Mouse (Mus musculus) limb, embryonic 10.5 days (tissue): Measurements from ENCODE around the gene Vmn2r44. TPM values are rescaled to one million over a fixed set of nuclear protein-coding genes. Genes with fewer than 3 reads are reported as not detected.
"Not testable (repeated sequence)": the region's sequence is repeated elsewhere in the genome, so short reads cannot be mapped to it uniquely, and the experiment has no call there.

Experiments used
- DNase-seq: peaks from one replicate; pipeline ENCODE4 v3.0.0-alpha.2; 2017; ENCODE audit warnings: low spot score
- H3K27ac ChIP-seq: fragments of 300-500 bp; sonication (generic); 2 replicates; pipeline ENCODE4 v1.5.1; 2016; ENCODE audit warnings: mild to moderate bottlenecking
- H3K27me3 ChIP-seq: fragments of 300-500 bp; sonication (generic); 2 replicates; pipeline ENCODE4 v1.6.1; 2016; ENCODE audit warnings: low read depth, mild to moderate bottlenecking; ENCODE audit not compliant: poor library complexity, severe bottlenecking
- H3K36me3 ChIP-seq: fragments of 300-500 bp; sonication (generic); 2 replicates; pipeline ENCODE4 v1.6.1; 2016; ENCODE audit warnings: mild to moderate bottlenecking, moderate library complexity
- H3K4me1 ChIP-seq: fragments of 300-500 bp; sonication (generic); 2 replicates; pipeline ENCODE4 v1.6.1; 2016
- H3K4me3 ChIP-seq: fragments of 300-500 bp; sonication (generic); 2 replicates; pipeline ENCODE4 v1.5.1; 2016; ENCODE audit warnings: mild to moderate bottlenecking, moderate library complexity
- H3K9me3 ChIP-seq: fragments of 300-500 bp; sonication (generic); replicated peaks from 2 replicates; pipeline ENCODE4 v1.6.1; 2016; ENCODE audit warnings: mild to moderate bottlenecking
- WGBS: fragments of 180-500 bp; shearing (Covaris S2); methylation state at CpG from one replicate; pipeline ENCODE4 v1.1.7; 2016; 5-methylcytosine and 5-hydroxymethylcytosine counted together
- polyA plus RNA-seq: library from polyadenylated mRNA; unstranded; fragments of >200 nt; fragmentation: Nextera tagmentation; extraction: Ambion mirVana; gene quantifications from 2 replicates; pipeline ENCODE4 v1.2.1, GENCODE M21; 2016

Vmn2r44 gene
- not detected in 2 replicates for polyA plus RNA-seq

- not testable (repeated sequence) for H3K36me3 ChIP-seq, H3K4me1 ChIP-seq, H3K9me3 ChIP-seq, H3K27ac ChIP-seq, DNase-seq, H3K4me3 ChIP-seq, H3K27me3 ChIP-seq
Measured at GRCm38 (mm10) chr7:8383233-8383632, at the start of gene Vmn2r44. Vmn2r44 (minus strand) TSS chr7:8383333.

GRCm38 (mm10) chr7:8357879-8358278, 25.3 kb downstream of the Vmn2r44 start:
- not testable (repeated sequence) for DNase-seq, H3K4me1 ChIP-seq

More at GRCm38 (mm10) chr7:8357879-8358278, 25.3 kb downstream of the Vmn2r44 start:
- not testable (repeated sequence) for H3K9me3 ChIP-seq, H3K36me3 ChIP-seq, H3K4me3 ChIP-seq, H3K27me3 ChIP-seq, H3K27ac ChIP-seq
- WGBS, result 89% methylated on average over 11 of the region's 11 CpGs

Other genes with a start within 250 kb of the Vmn2r44 start
- not detected in 2 replicates for gene Vmn2r41, start 221.7 kb downstream of the Vmn2r44 start, polyA plus RNA-seq
- gene Vmn2r42, start 183.0 kb downstream of the Vmn2r44 start, polyA plus RNA-seq, result not detected in 2 replicates
- gene Vmn2r43, start 122.7 kb downstream of the Vmn2r44 start, polyA plus RNA-seq, result not detected in 2 replicates
- gene Vmn2r45, start 105.7 kb upstream of the Vmn2r44 start, polyA plus RNA-seq, result not detected in 2 replicates